Mouse (Mus musculus) lung, postnatal 0 days (tissue): ENCODE data around the gene Nrip2.

ENCODE experiments used
- CTCF ChIP-seq: IDR thresholded peaks from 2 replicates; pipeline ENCODE4 v1.5.1; 2016; ENCODE audit warnings: antibody characterized with exemption, mild to moderate bottlenecking
- EP300 ChIP-seq: IDR thresholded peaks from 2 replicates; pipeline ENCODE4 v1.6.1; 2016; ENCODE audit warnings: antibody characterized with exemption, mild to moderate bottlenecking, control low read depth

DNA sequence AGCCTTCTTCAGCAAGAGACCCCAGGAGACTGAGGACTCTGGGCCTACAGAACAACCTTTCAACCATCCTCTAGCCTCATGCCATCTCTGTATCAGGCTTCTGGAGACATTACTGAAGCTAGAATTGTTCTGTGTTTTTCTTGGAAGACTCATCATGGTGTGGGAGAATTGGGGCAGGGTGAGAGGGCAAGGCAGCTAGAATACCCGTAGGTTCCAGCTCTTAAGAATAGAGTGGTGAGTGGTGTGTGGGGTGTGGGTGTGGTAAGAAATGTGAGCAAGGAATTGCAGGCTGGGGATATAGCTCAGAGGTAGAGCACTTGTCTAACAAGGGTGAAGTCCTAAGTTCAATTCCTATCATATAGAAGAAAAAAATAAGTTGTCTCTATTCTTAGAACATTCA, 14.1 kb upstream of the Nrip2 start:
- TF ChIP-seq CTCF: no peak
- no peak for TF ChIP-seq EP300
